Mouse (Mus musculus): Measurements from ENCODE around the gene Plcb2.

DNA sequence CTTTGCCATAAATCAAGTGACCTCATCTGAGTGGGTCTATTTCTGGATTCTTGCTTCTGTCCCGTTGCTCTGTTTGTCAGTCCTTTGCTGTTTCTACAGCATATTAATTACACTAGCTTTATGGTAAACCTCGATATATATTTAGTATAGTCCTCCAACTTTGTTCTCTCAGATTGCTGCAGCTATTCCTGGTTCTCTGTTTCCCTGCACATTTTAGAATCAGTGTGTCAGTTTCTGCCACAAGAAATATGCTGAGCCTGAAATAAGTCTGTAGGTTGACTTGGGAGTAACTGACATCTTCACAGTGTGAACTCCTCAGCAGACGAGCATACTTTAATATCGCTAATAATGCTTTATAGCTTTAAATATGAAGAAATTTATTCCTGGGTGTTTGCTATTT is 43.1 kb downstream of the Plcb2 start:
- TF ChIP-seq CTCF (IDR thresholded peaks at IDR 0.05; ENCODE audit: low read depth), result no peak
- TF ChIP-seq EP300 (optimal IDR thresholded peaks at IDR 0.05), result no peak

All from stomach, postnatal 0 days (tissue).